Mouse (Mus musculus): Measurements from ENCODE around the gene Gm13694.
"Not testable (repeated sequence)": the region's sequence is repeated elsewhere in the genome, so short reads cannot be mapped to it uniquely, and the experiment has no call there.

DNA sequence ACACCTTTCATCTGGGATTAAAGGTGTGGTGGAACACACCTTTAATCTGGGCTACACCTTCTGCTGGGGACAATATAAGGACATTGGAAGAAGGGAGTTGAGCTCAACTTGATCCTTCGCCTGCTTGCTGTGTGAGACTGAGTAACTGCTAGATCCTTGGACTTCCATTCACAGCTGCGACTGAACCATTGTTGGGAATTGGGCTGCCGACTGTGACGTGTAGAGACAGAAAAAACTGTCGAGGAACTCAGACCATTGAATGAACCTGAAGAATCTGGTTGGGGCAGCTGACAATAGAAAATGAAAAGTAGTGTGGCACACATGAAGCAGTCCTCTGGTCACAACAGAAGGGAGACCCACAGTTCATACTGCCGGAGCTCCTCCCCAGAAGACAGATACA is 5.9 kb upstream of the Gm13694 start, which contains the start of gene Gm13696:
- TF ChIP-seq POLR2A (IDR thresholded peaks at IDR 0.05; ENCODE audit: borderline replicate concordance, extremely low read depth, low read depth, low read length); CTCF (IDR thresholded peaks at IDR 0.05; ENCODE audit: insufficient read depth, low read length): not testable (repeated sequence)

Measured in lung, adult 2 months (tissue).